Mouse (Mus musculus) brain, embryonic 14.5 days (tissue): ENCODE measurements around the gene Krt14. TPM values are rescaled to one million over a fixed set of nuclear protein-coding genes. Genes with fewer than 3 reads are reported as not detected.
"Not testable (repeated sequence)": the region's sequence is repeated elsewhere in the genome, so short reads cannot be mapped to it uniquely, and the experiment has no call there.

Experiments used
- DNase-seq: peaks from one replicate; pipeline ENCODE4 v3.0.0-alpha.2; 2011; ENCODE audit warnings: low read depth
- CTCF ChIP-seq: fragments of 200-500 bp; IDR thresholded peaks from 2 replicates; pipeline ENCODE4 v1.5.1; 2012; ENCODE audit warnings: inconsistent platforms, mild to moderate bottlenecking, moderate library complexity, borderline replicate concordance; ENCODE audit not compliant: insufficient read depth, insufficient read length; ENCODE audit errors: extremely low read depth
- POLR2A ChIP-seq: fragments of 200-500 bp; IDR thresholded peaks from 2 replicates; pipeline ENCODE4 v1.6.1; 2012; ENCODE audit warnings: mild to moderate bottlenecking, inconsistent platforms, borderline replicate concordance; ENCODE audit not compliant: poor library complexity, insufficient read depth, insufficient read length, severe bottlenecking; ENCODE audit errors: extremely low read depth
- polyA plus RNA-seq: library from polyadenylated mRNA; depleted of rRNA; stranded (reverse); fragments of >200 nt; gene quantifications from 2 replicates; pipeline ENCODE4 v1.2.3, GENCODE M21; 2012; rRNA removed

Krt14 gene
- polyA plus RNA-seq = 22.8 and 36.6 TPM in 2 replicates

- TF ChIP-seq POLR2A = no peak
Measured at GRCm38 (mm10) chr11:100207498-100207897, at the start of gene Krt14. TSS of gene Krt14 (minus strand) at chr11:100207548.

GRCm38 (mm10) chr11:100255514-100255913 is 48.2 kb upstream of the Krt14 start:
- no peak for DNase-seq
- TF ChIP-seq CTCF (no peak), POLR2A (no peak)

More at GRCm38 (mm10) chr11:100207498-100207897, at the start of gene Krt14:
- no peak for DNase-seq

- no peak for TF ChIP-seq POLR2A
- no peak for DNase-seq
Measured at GRCm38 (mm10) chr11:100254360-100255090, 47.2 kb upstream of the Krt14 start.

- no peak for TF ChIP-seq CTCF
- TF ChIP-seq POLR2A = no peak
- DNase-seq = no peak
Measured at GRCm38 (mm10) chr11:100248852-100249465, 41.6 kb upstream of the Krt14 start, which contains the start of gene Krt16. TSS of gene Krt16 (minus strand) at chr11:100248902.

- not testable (repeated sequence) for DNase-seq
Measured at GRCm38 (mm10) chr11:100246471-100246870, 39.1 kb upstream of the Krt14 start.

GRCm38 (mm10) chr11:100240272-100240671 is 32.9 kb upstream of the Krt14 start:
- DNase-seq = not testable (repeated sequence)

- no peak for DNase-seq
- no peak for TF ChIP-seq CTCF
- TF ChIP-seq POLR2A = no peak
Measured at GRCm38 (mm10) chr11:100221741-100222140, 14.4 kb upstream of the Krt14 start.

GRCm38 (mm10) chr11:100219304-100219703 is 12.0 kb upstream of the Krt14 start:
- TF ChIP-seq POLR2A (no peak), CTCF (no peak)
- no peak for DNase-seq

- TF ChIP-seq CTCF = no peak
- no peak for TF ChIP-seq POLR2A
- DNase-seq = no peak
Measured at GRCm38 (mm10) chr11:100208542-100208941, 1.2 kb upstream of the Krt14 start.

- peak; percentile 17 for DNase-seq
Measured at GRCm38 (mm10) chr11:100203448-100203847, 3.9 kb downstream of the Krt14 start.

GRCm38 (mm10) chr11:100202906-100203305 is 4.4 kb downstream of the Krt14 start:
- TF ChIP-seq CTCF (no peak), POLR2A (no peak)
- no peak for DNase-seq

More at GRCm38 (mm10) chr11:100203448-100203847, 3.9 kb downstream of the Krt14 start:
- TF ChIP-seq CTCF = no peak
- TF ChIP-seq POLR2A = no peak

- peak; percentile 47; the same call in 1 of the 2 replicates for TF ChIP-seq CTCF
- no peak for TF ChIP-seq POLR2A
- DNase-seq = peak; percentile 20
Measured at GRCm38 (mm10) chr11:100200104-100200820, 7.1 kb downstream of the Krt14 start.
